9 mouse cellular contexts compared by ENCODE assay signal in genomic region chr19:56776719-56777382, GRCm38 (mm10). TPM values are rescaled to one million over a fixed set of nuclear protein-coding genes. Genes with fewer than 3 reads are reported as not detected.
A peak's percentile ranks its signal among the peaks of the same experiment; 100 is the strongest.
DNase-seq lines count a peak whose midpoint lies in the region; ATAC-seq and TF ChIP-seq lines count a peak whose summit lies in the region.
"Had no signal": no experiment of that assay in that cellular context is flagged by ENCODE, and none has a peak within 500 bp of the region (broad histone marks: within the 10 kb centered on the region; RNA-seq: fewer than 3 reads in every experiment).

No protein-coding gene starts in this region.

- H3K4me3 ChIP-seq in liver, adult 2 months (ENCODE audit: insufficient read depth, low read depth, low read length) = no peak overlapping the region
- no peak overlapping the region for H3K4me3 ChIP-seq in liver, embryonic 11.5 days (ENCODE audit: low read depth, low read length)
- H3K4me3 ChIP-seq in forebrain, embryonic 15.5 days = no peak overlapping the region
- H3K4me3 ChIP-seq in hindbrain, embryonic 16.5 days (ENCODE audit: low read length) = no peak overlapping the region
- H3K4me3 ChIP-seq: neural tube, embryonic 13.5 days had no signal

- intact Hi-C loops in left cerebral cortex, postnatal 4 days (cut with DNase I) = loop anchor here (5.0 kb wide), 2 partner anchors 210 to 355 kb away; no protein-coding TSS in a partner anchor

- 28% methylated on average over 16 of the region's 16 CpGs for WGBS in liver, adult 2 months
- WGBS in liver, embryonic 11.5 days = 33% methylated on average over 16 of the region's 16 CpGs
- WGBS in forebrain, embryonic 15.5 days = 45% methylated on average over 16 of the region's 16 CpGs
- 49% methylated on average over 16 of the region's 16 CpGs for whole genome bisulfite sequencing in hindbrain, embryonic 16.5 days

- H3K9me3 ChIP-seq in liver, embryonic 11.5 days (ENCODE audit: control insufficient read depth, low read length) = no peaks in the 10 kb centered on the region
- no peaks in the 10 kb centered on the region for H3K9me3 ChIP-seq in forebrain, embryonic 15.5 days
- H3K9me3 ChIP-seq in hindbrain, embryonic 16.5 days (ENCODE audit: control insufficient read depth, low read length) = no peaks in the 10 kb centered on the region
- H3K9me3 ChIP-seq: neural tube, embryonic 13.5 days had no signal

- TF ChIP-seq CTCF in liver, adult 2 months (IDR thresholded peaks at IDR 0.05; ENCODE audit: low read depth, low read length) = peak; percentile 81

- no peak overlapping the region for H3K4me2 ChIP-seq in liver, embryonic 11.5 days
- H3K4me2 ChIP-seq in forebrain, embryonic 15.5 days (replicated peaks) = no peak overlapping the region
- no peak overlapping the region for H3K4me2 ChIP-seq in hindbrain, embryonic 16.5 days (ENCODE audit: low read length)

- H3K36me3 ChIP-seq in liver, adult 2 months (ENCODE audit: control insufficient read depth, insufficient read depth, low read length) = no peaks in the 10 kb centered on the region
- no peaks in the 10 kb centered on the region for H3K36me3 ChIP-seq in liver, embryonic 11.5 days (ENCODE audit: control insufficient read depth, insufficient read depth, low read length)
- no peaks in the 10 kb centered on the region for H3K36me3 ChIP-seq in forebrain, embryonic 15.5 days
- no peaks in the 10 kb centered on the region for H3K36me3 ChIP-seq in hindbrain, embryonic 16.5 days (ENCODE audit: control insufficient read depth, insufficient read depth, low read length)
- H3K36me3 ChIP-seq: neural tube, embryonic 13.5 days had no signal

- no peak overlapping the region for H3K9ac ChIP-seq in liver, adult 2 months (ENCODE audit: low read depth, low read length)
- H3K9ac ChIP-seq in liver, embryonic 11.5 days (ENCODE audit: low read depth, low read length) = no peak overlapping the region
- no peak overlapping the region for H3K9ac ChIP-seq in forebrain, embryonic 15.5 days (replicated peaks)
- no peak overlapping the region for H3K9ac ChIP-seq in hindbrain, embryonic 16.5 days (ENCODE audit: low read depth, low read length)

- H3K4me1 ChIP-seq in liver, adult 2 months (ENCODE audit: control insufficient read depth, insufficient read depth, low read length) = no peaks in the 10 kb centered on the region
- peaks cover 7% of the 10 kb centered on the region; the same call in 1 of the 2 replicates for H3K4me1 ChIP-seq in liver, embryonic 11.5 days (replicated peaks; ENCODE audit: control insufficient read depth, insufficient read depth, low read length)
- H3K4me1 ChIP-seq in forebrain, embryonic 15.5 days = peaks cover 31% of the 10 kb centered on the region
- peaks cover 12% of the 10 kb centered on the region; the same call in 1 of the 2 replicates for H3K4me1 ChIP-seq in hindbrain, embryonic 16.5 days (ENCODE audit: control insufficient read depth, insufficient read depth, low read depth, low read length)

- H3K27ac ChIP-seq in liver, adult 2 months (replicated peaks; ENCODE audit: insufficient read depth, low read depth, low read length) = no peak overlapping the region
- H3K27ac ChIP-seq in liver, embryonic 11.5 days (ENCODE audit: low read depth, low read length) = no peak overlapping the region
- no peak overlapping the region for H3K27ac ChIP-seq in forebrain, embryonic 15.5 days (replicated peaks)
- H3K27ac ChIP-seq in hindbrain, embryonic 16.5 days (ENCODE audit: low read depth, low read length) = no peak overlapping the region
- H3K27ac ChIP-seq: neural tube, embryonic 13.5 days had no signal

- H3K27me3 ChIP-seq in liver, adult 2 months (ENCODE audit: control insufficient read depth, insufficient read depth, low read length) = no peaks in the 10 kb centered on the region
- H3K27me3 ChIP-seq in liver, embryonic 11.5 days (replicated peaks; ENCODE audit: control insufficient read depth, insufficient read depth, low read length) = peaks cover 25% of the 10 kb centered on the region
- peaks cover 16% of the 10 kb centered on the region; the same call in 1 of the 2 replicates for H3K27me3 ChIP-seq in forebrain, embryonic 15.5 days
- peaks cover 7% of the 10 kb centered on the region for H3K27me3 ChIP-seq in hindbrain, embryonic 16.5 days (replicated peaks; ENCODE audit: control insufficient read depth, insufficient read depth, low read length)

- H3K79me2 ChIP-seq in liver, adult 2 months (ENCODE audit: control insufficient read depth, insufficient read depth, low read length) = no peaks in the 10 kb centered on the region

- TF ChIP-seq POLR2A in liver, adult 2 months (IDR thresholded peaks at IDR 0.05; ENCODE audit: extremely low read depth, insufficient read depth, low read length) = no peak

- DNase-seq in liver, adult 2 months (ENCODE audit: extremely low read depth, low read depth, low spot score) = peak; percentile 44
- no peak for DNase-seq in liver, embryonic 11.5 days (ENCODE audit: low spot score)
- DNase-seq in adrenal gland, postnatal 25 days = peak; percentile 36
- DNase-seq in left cerebral cortex, postnatal 4 days = peak; percentile 51
- DNase-seq in thymus, postnatal 25 days = peak; percentile 40

- no peak for ATAC-seq in liver, embryonic 11.5 days (replicated peaks; ENCODE audit: low FRiP score)
- ATAC-seq in forebrain, embryonic 15.5 days (replicated peaks) = 0 out of 2 replicates have a peak, but pooled peaks have one; percentile 47
- peak; percentile 69; the same call in 1 of the 2 replicates for ATAC-seq in hindbrain, embryonic 16.5 days
- peak; percentile 41; the same call in 1 of the 2 replicates for ATAC-seq in monocyte, adult 5-6 weeks (replicated peaks; ENCODE audit: insufficient number of reproducible peaks, low FRiP score, low TSS enrichment, poor library complexity, severe bottlenecking)

RNA-seq across cellular contexts. Expression of gene Ccdc186, which starts 45.1 kb away (rescaled TPM):
- 5.9 and 7.9 TPM in 2 replicates for total RNA-seq in liver, adult 2 months (2014; rRNA removed)
- polyA plus RNA-seq in liver, adult 2 months (2012; rRNA removed) = 0.95 and 1.6 TPM in 2 replicates
- 9.5 and 10.9 TPM in 2 replicates for polyA plus RNA-seq in liver, embryonic 11.5 days (2014; fragmentation: Nextera tagmentation; extraction: Ambion mirVana)
- 25.5 and 31.9 TPM in 2 replicates for total RNA-seq in adrenal gland, postnatal 25 days (2021)
- polyA plus RNA-seq in forebrain, embryonic 15.5 days (2015; fragmentation: Nextera tagmentation; extraction: Ambion mirVana) = 26.4 and 27.6 TPM in 2 replicates
- 19.1 and 20.2 TPM in 2 replicates for polyA plus RNA-seq in hindbrain, embryonic 16.5 days (2015; fragmentation: Nextera tagmentation; extraction: Ambion mirVana)
- 10 to 100 TPM; 41.4 to 42.1 TPM for total RNA-seq in left cerebral cortex, postnatal 4 days (2021)
- total RNA-seq in monocyte, adult 5-6 weeks (2017) = 48.5 to 64.0 TPM (median 63.6 TPM) in 3 replicates

RNA-seq across cellular contexts. Expression of gene Tdrd1, which starts 49.2 kb away (rescaled TPM):
- not detected in 2 replicates for total RNA-seq in liver, adult 2 months (2014; rRNA removed)
- not detected in 2 replicates for polyA plus RNA-seq in liver, adult 2 months (2012; rRNA removed)
- polyA plus RNA-seq in liver, embryonic 11.5 days (2014; fragmentation: Nextera tagmentation; extraction: Ambion mirVana) = 0.45 and 0.81 TPM in 2 replicates
- total RNA-seq in adrenal gland, postnatal 25 days (2021) = not detected in 2 replicates
- polyA plus RNA-seq in forebrain, embryonic 15.5 days (2015; fragmentation: Nextera tagmentation; extraction: Ambion mirVana) = 0.73 and 0.75 TPM in 2 replicates
- polyA plus RNA-seq in hindbrain, embryonic 16.5 days (2015; fragmentation: Nextera tagmentation; extraction: Ambion mirVana) = 1.3 and 1.4 TPM in 2 replicates
- 1 to 10 TPM; 1.1 to 1.4 TPM for total RNA-seq in left cerebral cortex, postnatal 4 days (2021)
- 0.19 TPM in 1 of 3 replicates, not detected in the others for total RNA-seq in monocyte, adult 5-6 weeks (2017)

RNA-seq across cellular contexts. Expression of gene Adrb1, which starts 54.9 kb away (rescaled TPM):
- 0.40 and 0.65 TPM in 2 replicates for total RNA-seq in liver, adult 2 months (2014; rRNA removed)
- polyA plus RNA-seq in liver, adult 2 months (2012; rRNA removed) = 0.66 and 0.89 TPM in 2 replicates
- polyA plus RNA-seq in liver, embryonic 11.5 days (2014; fragmentation: Nextera tagmentation; extraction: Ambion mirVana) = 0.34 and 0.35 TPM in 2 replicates
- total RNA-seq in adrenal gland, postnatal 25 days (2021) = 2.6 and 4.2 TPM in 2 replicates
- 1.6 TPM in 2 replicates for polyA plus RNA-seq in forebrain, embryonic 15.5 days (2015; fragmentation: Nextera tagmentation; extraction: Ambion mirVana)
- polyA plus RNA-seq in hindbrain, embryonic 16.5 days (2015; fragmentation: Nextera tagmentation; extraction: Ambion mirVana) = 0.56 and 0.71 TPM in 2 replicates
- total RNA-seq in left cerebral cortex, postnatal 4 days (2021) = 10 to 100 TPM; 10.4 to 12.2 TPM
- total RNA-seq in monocyte, adult 5-6 weeks (2017) = 12.4 to 20.2 TPM (median 15.5 TPM) in 3 replicates
